Mouse (Mus musculus): ENCODE data around the gene Sfmbt2. TPM values are rescaled to one million over a fixed set of nuclear protein-coding genes. Genes with fewer than 3 reads are reported as not detected.

Sfmbt2 gene
- polyA plus RNA-seq (2014; fragmentation: Nextera tagmentation; extraction: Ambion mirVana): 5.7 and 9.1 TPM in 2 replicates

GRCm38 (mm10) chr2:10370176-10370575 lies at the start of gene Sfmbt2:
TSS of gene Sfmbt2 (plus strand) at chr2:10370510.
- H3K27me3 ChIP-seq (ENCODE audit: control insufficient read depth, insufficient read depth, low read length): peaks cover 36% of the 10 kb centered on the region
- WGBS: 1% methylated on average over 10 of the region's 10 CpGs
- H3K4me3 ChIP-seq (ENCODE audit: low read depth, low read length): no peak within 1 kb of the TSS
- H3K9me3 ChIP-seq (ENCODE audit: control insufficient read depth, low read length): no peaks in the 10 kb centered on the region
- no peaks in the 10 kb centered on the region for H3K36me3 ChIP-seq (ENCODE audit: control insufficient read depth, insufficient read depth, low read length)
- no peak within 1 kb of the TSS for H3K4me2 ChIP-seq (ENCODE audit: low read depth, low read length)
- no peak within 1 kb of the TSS for H3K9ac ChIP-seq (replicated peaks; ENCODE audit: low read depth, low read length)
- H3K27ac ChIP-seq (ENCODE audit: low read depth, low read length): no peak within 1 kb of the TSS
- H3K4me1 ChIP-seq (ENCODE audit: control insufficient read depth, insufficient read depth, low read length): peaks cover 5% of the 10 kb centered on the region
- ATAC-seq (ENCODE audit: low read depth): no peak

GRCm38 (mm10) chr2:10321093-10321492 lies 49.2 kb upstream of the Sfmbt2 start:
- H3K4me2 ChIP-seq (ENCODE audit: low read depth, low read length): no peak overlapping the region
- WGBS: 41% methylated on average over 6 of the region's 6 CpGs
- H3K4me3 ChIP-seq (ENCODE audit: low read depth, low read length): no peak overlapping the region

GRCm38 (mm10) chr2:10323173-10323572 lies 47.1 kb upstream of the Sfmbt2 start:
- Histone ChIP-seq H3K4me1 (ENCODE audit: control insufficient read depth, insufficient read depth, low read length) (no peaks in the 10 kb centered on the region), H3K4me3 (ENCODE audit: low read depth, low read length) (no peak overlapping the region), H3K36me3 (ENCODE audit: control insufficient read depth, insufficient read depth, low read length) (no peaks in the 10 kb centered on the region), H3K4me2 (ENCODE audit: low read depth, low read length) (no peak overlapping the region), H3K27ac (ENCODE audit: low read depth, low read length) (no peak overlapping the region), H3K9ac (replicated peaks; ENCODE audit: low read depth, low read length) (no peak overlapping the region), H3K9me3 (ENCODE audit: control insufficient read depth, low read length) (no peaks in the 10 kb centered on the region), H3K27me3 (ENCODE audit: control insufficient read depth, insufficient read depth, low read length) (no peaks in the 10 kb centered on the region)
- ATAC-seq (ENCODE audit: low read depth): no peak
- WGBS: 84% methylated on average over 4 of the region's 4 CpGs

More at GRCm38 (mm10) chr2:10321093-10321492, 49.2 kb upstream of the Sfmbt2 start:
- no peaks in the 10 kb centered on the region for H3K4me1 ChIP-seq (ENCODE audit: control insufficient read depth, insufficient read depth, low read length)
- no peaks in the 10 kb centered on the region for H3K27me3 ChIP-seq (ENCODE audit: control insufficient read depth, insufficient read depth, low read length)
- H3K27ac ChIP-seq (ENCODE audit: low read depth, low read length): no peak overlapping the region
- H3K36me3 ChIP-seq (ENCODE audit: control insufficient read depth, insufficient read depth, low read length): no peaks in the 10 kb centered on the region
- no peak overlapping the region for H3K9ac ChIP-seq (replicated peaks; ENCODE audit: low read depth, low read length)
- peak; percentile 87 for ATAC-seq (ENCODE audit: low read depth)
- H3K9me3 ChIP-seq (ENCODE audit: control insufficient read depth, low read length): no peaks in the 10 kb centered on the region

GRCm38 (mm10) chr2:10324980-10325379 lies 45.3 kb upstream of the Sfmbt2 start:
- WGBS: 88% methylated on average over 4 of the region's 4 CpGs
- no peak overlapping the region for H3K9ac ChIP-seq (replicated peaks; ENCODE audit: low read depth, low read length)
- H3K27ac ChIP-seq (ENCODE audit: low read depth, low read length): no peak overlapping the region
- no peak for ATAC-seq (ENCODE audit: low read depth)
- no peak overlapping the region for H3K4me2 ChIP-seq (ENCODE audit: low read depth, low read length)
- no peak overlapping the region for H3K4me3 ChIP-seq (ENCODE audit: low read depth, low read length)
- no peaks in the 10 kb centered on the region for H3K36me3 ChIP-seq (ENCODE audit: control insufficient read depth, insufficient read depth, low read length)
- no peaks in the 10 kb centered on the region for H3K9me3 ChIP-seq (ENCODE audit: control insufficient read depth, low read length)
- no peaks in the 10 kb centered on the region for H3K27me3 ChIP-seq (ENCODE audit: control insufficient read depth, insufficient read depth, low read length)
- no peaks in the 10 kb centered on the region for H3K4me1 ChIP-seq (ENCODE audit: control insufficient read depth, insufficient read depth, low read length)

- no peak overlapping the region for H3K27ac ChIP-seq (ENCODE audit: low read depth, low read length)
- no peaks in the 10 kb centered on the region for H3K27me3 ChIP-seq (ENCODE audit: control insufficient read depth, insufficient read depth, low read length)
- 67% methylated on average over 5 of the region's 5 CpGs for WGBS
- no peaks in the 10 kb centered on the region for H3K4me1 ChIP-seq (ENCODE audit: control insufficient read depth, insufficient read depth, low read length)
- H3K9me3 ChIP-seq (ENCODE audit: control insufficient read depth, low read length): no peaks in the 10 kb centered on the region
- H3K36me3 ChIP-seq (ENCODE audit: control insufficient read depth, insufficient read depth, low read length): no peaks in the 10 kb centered on the region
- H3K4me2 ChIP-seq (ENCODE audit: low read depth, low read length): no peak overlapping the region
- H3K9ac ChIP-seq (replicated peaks; ENCODE audit: low read depth, low read length): no peak overlapping the region
- no peak for ATAC-seq (ENCODE audit: low read depth)
- H3K4me3 ChIP-seq (ENCODE audit: low read depth, low read length): no peak overlapping the region
These were observed 40.1 kb upstream of the Sfmbt2 start for GRCm38 (mm10) chr2:10330216-10330615.

GRCm38 (mm10) chr2:10334299-10334698 lies 36.0 kb upstream of the Sfmbt2 start:
- 10% methylated on average over 6 of the region's 6 CpGs for WGBS
- Histone ChIP-seq H3K9me3 (ENCODE audit: control insufficient read depth, low read length) (no peaks in the 10 kb centered on the region), H3K9ac (replicated peaks; ENCODE audit: low read depth, low read length) (no peak overlapping the region), H3K27me3 (ENCODE audit: control insufficient read depth, insufficient read depth, low read length) (no peaks in the 10 kb centered on the region), H3K27ac (ENCODE audit: low read depth, low read length) (no peak overlapping the region), H3K4me3 (ENCODE audit: low read depth, low read length) (no peak overlapping the region), H3K4me1 (ENCODE audit: control insufficient read depth, insufficient read depth, low read length) (no peaks in the 10 kb centered on the region), H3K36me3 (ENCODE audit: control insufficient read depth, insufficient read depth, low read length) (no peaks in the 10 kb centered on the region), H3K4me2 (ENCODE audit: low read depth, low read length) (no peak overlapping the region)
- ATAC-seq (ENCODE audit: low read depth): no peak

- Histone ChIP-seq H3K27ac (ENCODE audit: low read depth, low read length) (no peak overlapping the region), H3K9me3 (ENCODE audit: control insufficient read depth, low read length) (no peaks in the 10 kb centered on the region), H3K27me3 (ENCODE audit: control insufficient read depth, insufficient read depth, low read length) (no peaks in the 10 kb centered on the region), H3K4me1 (ENCODE audit: control insufficient read depth, insufficient read depth, low read length) (no peaks in the 10 kb centered on the region), H3K9ac (replicated peaks; ENCODE audit: low read depth, low read length) (no peak overlapping the region), H3K4me3 (ENCODE audit: low read depth, low read length) (no peak overlapping the region), H3K36me3 (ENCODE audit: control insufficient read depth, insufficient read depth, low read length) (no peaks in the 10 kb centered on the region), H3K4me2 (ENCODE audit: low read depth, low read length) (no peak overlapping the region)
- 50% methylated on average over 4 of the region's 4 CpGs for WGBS
- no peak for ATAC-seq (ENCODE audit: low read depth)
These were observed 35.2 kb upstream of the Sfmbt2 start for GRCm38 (mm10) chr2:10335037-10335608.

GRCm38 (mm10) chr2:10340022-10340421 lies 30.3 kb upstream of the Sfmbt2 start:
- ATAC-seq (ENCODE audit: low read depth): no peak
- Histone ChIP-seq H3K4me2 (ENCODE audit: low read depth, low read length) (no peak overlapping the region), H3K4me1 (ENCODE audit: control insufficient read depth, insufficient read depth, low read length) (no peaks in the 10 kb centered on the region), H3K27ac (ENCODE audit: low read depth, low read length) (no peak overlapping the region), H3K4me3 (ENCODE audit: low read depth, low read length) (no peak overlapping the region), H3K36me3 (ENCODE audit: control insufficient read depth, insufficient read depth, low read length) (no peaks in the 10 kb centered on the region), H3K27me3 (ENCODE audit: control insufficient read depth, insufficient read depth, low read length) (no peaks in the 10 kb centered on the region), H3K9me3 (ENCODE audit: control insufficient read depth, low read length) (no peaks in the 10 kb centered on the region), H3K9ac (replicated peaks; ENCODE audit: low read depth, low read length) (no peak overlapping the region)
- 71% methylated on average over 1 of the region's 1 CpGs for WGBS

- no peak overlapping the region for H3K4me3 ChIP-seq (ENCODE audit: low read depth, low read length)
- ATAC-seq (ENCODE audit: low read depth): no peak
- no peaks in the 10 kb centered on the region for H3K27me3 ChIP-seq (ENCODE audit: control insufficient read depth, insufficient read depth, low read length)
- no peak overlapping the region for H3K27ac ChIP-seq (ENCODE audit: low read depth, low read length)
- no peak overlapping the region for H3K4me2 ChIP-seq (ENCODE audit: low read depth, low read length)
- H3K9ac ChIP-seq (replicated peaks; ENCODE audit: low read depth, low read length): no peak overlapping the region
- no peaks in the 10 kb centered on the region for H3K36me3 ChIP-seq (ENCODE audit: control insufficient read depth, insufficient read depth, low read length)
- WGBS: 85% methylated on average over 5 of the region's 5 CpGs
- no peaks in the 10 kb centered on the region for H3K9me3 ChIP-seq (ENCODE audit: control insufficient read depth, low read length)
- no peaks in the 10 kb centered on the region for H3K4me1 ChIP-seq (ENCODE audit: control insufficient read depth, insufficient read depth, low read length)
These were observed 26.8 kb upstream of the Sfmbt2 start for GRCm38 (mm10) chr2:10343523-10343922.
